Mouse (Mus musculus): ENCODE results near the gene Rab9b.

Rab9b gene

GRCm38 (mm10) chrX:136819752-136820151 is 48.8 kb downstream of the Rab9b start:
- Histone ChIP-seq H3K36me3 (ENCODE audit: insufficient read depth, low read length) (0 out of 2 replicates have a peak, but pooled peaks cover 6% of the 10 kb centered on the region), H3K4me1 (replicated peaks; ENCODE audit: low read depth, low read length) (0 out of 2 replicates have a peak, but pooled peaks cover 3% of the 10 kb centered on the region), H3K4me3 (replicated peaks; ENCODE audit: low read length) (no peak overlapping the region), H3K9me3 (ENCODE audit: low read length) (no peaks in the 10 kb centered on the region), H3K27me3 (ENCODE audit: insufficient read depth, low read length) (no peaks in the 10 kb centered on the region)
- TF ChIP-seq POU5F1 (IDR thresholded peaks at IDR 0.05; ENCODE audit: borderline replicate concordance, low read length), result no peak
- no peak for TF ChIP-seq NANOG (IDR thresholded peaks at IDR 0.05; ENCODE audit: borderline replicate concordance, low read length)
- no peak for TF ChIP-seq CTCF (conservative IDR thresholded peaks at IDR 0.05; ENCODE audit: low read length)

All from E14TG2a.4 (cell line).